Mouse (Mus musculus) myocyte (in vitro differentiated cells): ENCODE results near the gene Pou4f1. TPM values are rescaled to one million over a fixed set of nuclear protein-coding genes. Genes with fewer than 3 reads are reported as not detected.
A peak's percentile ranks its signal among the peaks of the same experiment; 100 is the strongest.

ENCODE experiments used
- H3K27me3 ChIP-seq: one replicate; pipeline ENCODE4 v1.6.1; 2011; ENCODE audit not compliant: control insufficient read depth, insufficient read depth, insufficient read length
- H3K36me3 ChIP-seq: one replicate; pipeline ENCODE4 v1.6.1; 2011; ENCODE audit not compliant: control insufficient read depth, insufficient read depth
- H3K4me2 ChIP-seq: one replicate; pipeline ENCODE4 v1.6.1; 2011; ENCODE audit warnings: low read depth, control low read depth
- H3K4me3 ChIP-seq: one replicate; pipeline ENCODE4 v1.5.1; 2011; ENCODE audit warnings: mild to moderate bottlenecking, control low read depth, moderate library complexity
- H3K79me2 ChIP-seq: one replicate; pipeline ENCODE4 v1.6.1; 2011; ENCODE audit not compliant: control insufficient read depth, insufficient read depth
- H3ac ChIP-seq: one replicate; pipeline ENCODE4 v1.6.1; 2011; ENCODE audit not compliant: control insufficient read depth, insufficient read length
- CEBPB ChIP-seq: IDR thresholded peaks from 2 replicates; pipeline ENCODE4 v1.6.1; 2011; ENCODE audit warnings: mild to moderate bottlenecking, moderate library complexity; ENCODE audit not compliant: poor library complexity, insufficient read depth, severe bottlenecking
- E2F4 ChIP-seq: IDR thresholded peaks from one replicate; pipeline ENCODE4 v1.6.1; 2011; ENCODE audit warnings: mild to moderate bottlenecking, control low read depth, moderate library complexity; ENCODE audit not compliant: insufficient read depth
- MAX ChIP-seq: IDR thresholded peaks from one replicate; pipeline ENCODE4 v1.6.1; 2011; ENCODE audit warnings: low read depth, mild to moderate bottlenecking, control low read depth
- MYOD1 ChIP-seq, 3 experiments: IDR thresholded peaks; one replicate each; pipeline ENCODE4 v1.6.1; 2011; ENCODE audit warnings: control low read depth in 2 of 3, low read depth in 2 of 3, mild to moderate bottlenecking in 2 of 3, moderate library complexity in 1 of 3; ENCODE audit not compliant: insufficient read length in 2 of 3, control insufficient read depth in 1 of 3
- MYOG ChIP-seq, 3 experiments: IDR thresholded peaks; one replicate each; pipeline ENCODE4 v1.6.1; 2011; ENCODE audit warnings: control low read depth in 2 of 3, low read depth in 2 of 3, mild to moderate bottlenecking in 2 of 3; ENCODE audit not compliant: insufficient read length in 2 of 3, control insufficient read depth in 1 of 3, insufficient read depth in 1 of 3
- POLR2A ChIP-seq: IDR thresholded peaks from one replicate; pipeline ENCODE4 v1.6.1; 2011; ENCODE audit warnings: low read depth, mild to moderate bottlenecking, control low read depth, moderate library complexity; ENCODE audit not compliant: insufficient read length
- POLR2AphosphoS2 ChIP-seq: IDR thresholded peaks from one replicate; pipeline ENCODE4 v1.6.1; 2011; ENCODE audit warnings: low read depth, control low read depth; ENCODE audit not compliant: insufficient read length
- REST ChIP-seq: IDR thresholded peaks from one replicate; pipeline ENCODE4 v1.6.1; 2011; ENCODE audit warnings: mild to moderate bottlenecking, control low read depth, moderate library complexity; ENCODE audit not compliant: insufficient read depth, insufficient read length
- SRF ChIP-seq: IDR thresholded peaks from one replicate; pipeline ENCODE4 v1.6.1; 2011; ENCODE audit warnings: low read depth; ENCODE audit not compliant: control insufficient read depth, insufficient read length
- TCF12 ChIP-seq: IDR thresholded peaks from one replicate; pipeline ENCODE4 v1.6.1; 2011; ENCODE audit warnings: mild to moderate bottlenecking, control low read depth; ENCODE audit not compliant: poor library complexity, insufficient read depth, severe bottlenecking
- TCF3 ChIP-seq: IDR thresholded peaks from one replicate; pipeline ENCODE4 v1.6.1; 2011; ENCODE audit warnings: low read depth, control low read depth; ENCODE audit not compliant: insufficient read length
- USF1 ChIP-seq: IDR thresholded peaks from one replicate; pipeline ENCODE4 v1.6.1; 2011; ENCODE audit warnings: low read depth, mild to moderate bottlenecking, control low read depth, moderate library complexity
- polyA plus RNA-seq: library from polyadenylated mRNA; unstranded; fragments of >200 nt; fragmentation: generic; extraction: Trizol; gene quantifications from one replicate; pipeline ENCODE4 v1.2.1, GENCODE M21; 2012; ENCODE audit warnings: missing spikeins

Gene Pou4f1
- polyA plus RNA-seq, 1 experiment: 0.83 TPM

DNA sequence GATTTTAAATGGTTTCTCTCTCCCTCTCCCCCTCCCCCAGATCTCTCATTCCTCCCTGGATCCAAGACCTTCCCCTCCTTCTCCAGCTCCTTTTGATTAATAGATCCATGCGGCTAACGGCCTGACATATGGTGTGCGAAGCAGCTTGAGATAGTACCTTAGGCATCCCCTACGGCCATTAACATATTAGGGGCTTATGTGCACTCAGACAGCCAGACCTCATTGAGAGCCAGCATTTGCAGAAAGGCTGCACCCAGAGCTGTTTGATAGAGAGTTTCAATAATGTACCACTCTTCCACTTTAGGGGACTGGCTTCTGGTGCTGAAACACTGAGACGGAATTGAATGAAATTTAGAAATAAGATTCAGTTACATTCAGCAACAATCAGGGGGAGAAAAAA is 10.8 kb downstream of the Pou4f1 start:
- Histone ChIP-seq H3ac (no peak overlapping the region), H3K4me3 (no peak overlapping the region), H3K36me3 (no peaks in the 10 kb centered on the region), H3K27me3 (peaks cover 24% of the 10 kb centered on the region), H3K79me2 (no peaks in the 10 kb centered on the region), H3K4me2 (no peak overlapping the region)
- TF ChIP-seq POLR2AphosphoS2 (no peak), MYOD1 (IDR thresholded peaks at IDR 0.05; ENCODE audit: control insufficient read depth in 1 of 3, insufficient read length in 2 of 3, low read depth in 2 of 3) (no peak), TCF12 (no peak), MAX (no peak), TCF3 (no peak), REST (no peak), SRF (no peak), MYOG (IDR thresholded peaks at IDR 0.05; ENCODE audit: control insufficient read depth in 1 of 3, insufficient read depth in 1 of 3, insufficient read length in 2 of 3, low read depth in 2 of 3) (no peak), E2F4 (no peak), USF1 (no peak), CEBPB (no peak), POLR2A (no peak)

DNA sequence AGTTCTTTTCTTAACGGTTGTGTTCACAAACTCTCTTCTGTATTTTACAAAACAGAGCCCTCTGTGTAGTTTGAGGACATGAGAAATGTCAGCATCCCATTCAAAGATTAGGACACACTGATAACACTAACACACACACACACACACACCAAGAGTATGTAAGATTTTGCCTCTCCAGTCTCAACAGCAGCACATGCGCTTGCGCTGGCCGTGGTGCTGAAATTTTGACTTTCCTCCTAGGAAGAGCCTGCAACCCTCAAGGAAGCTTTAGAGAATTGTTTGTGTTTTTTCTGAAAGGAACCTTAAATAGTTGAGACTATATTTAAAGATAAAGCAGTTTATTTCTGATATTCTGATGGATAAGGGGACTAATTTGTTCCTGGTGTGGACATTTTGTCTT is 14.0 kb downstream of the Pou4f1 start:
- H3K4me3 ChIP-seq: no peak overlapping the region
- no peak overlapping the region for H3K4me2 ChIP-seq
- peaks cover 8% of the 10 kb centered on the region for H3K27me3 ChIP-seq
- TF ChIP-seq MAX (peak; percentile 42), POLR2AphosphoS2 (no peak), USF1 (no peak), CEBPB (no peak), E2F4 (no peak), SRF (no peak), TCF12 (no peak), REST (peak; percentile 94), TCF3 (no peak), MYOG (IDR thresholded peaks at IDR 0.05; ENCODE audit: control insufficient read depth in 1 of 3, insufficient read depth in 1 of 3, insufficient read length in 2 of 3, low read depth in 2 of 3) (no peak), MYOD1 (IDR thresholded peaks at IDR 0.05; ENCODE audit: control insufficient read depth in 1 of 3, insufficient read length in 2 of 3, low read depth in 2 of 3) (no peak), POLR2A (no peak)
- no peaks in the 10 kb centered on the region for H3K36me3 ChIP-seq
- H3K79me2 ChIP-seq: no peaks in the 10 kb centered on the region
- no peak overlapping the region for H3ac ChIP-seq

DNA sequence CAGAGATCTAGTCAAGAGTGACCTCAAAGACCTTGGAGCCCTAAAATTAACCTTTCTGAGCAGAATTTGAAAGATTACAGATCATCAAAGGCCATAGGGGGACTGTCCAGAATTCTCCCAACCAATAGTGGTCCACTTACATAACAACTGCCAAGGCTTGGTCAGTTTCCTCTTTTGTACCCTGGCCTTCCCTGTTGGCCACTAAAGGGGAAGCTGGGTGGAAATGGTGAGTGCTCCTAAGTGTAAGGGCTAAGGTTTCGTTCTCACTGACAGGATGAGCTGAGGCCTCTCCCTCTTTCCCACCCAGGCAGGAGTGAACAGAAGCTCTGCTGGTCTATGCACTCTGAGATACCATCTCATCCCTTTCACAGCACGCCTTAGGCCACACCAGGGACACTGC is 33.5 kb downstream of the Pou4f1 start:
- Histone ChIP-seq H3ac (no peak overlapping the region), H3K36me3 (no peaks in the 10 kb centered on the region), H3K27me3 (no peaks in the 10 kb centered on the region), H3K4me2 (no peak overlapping the region), H3K79me2 (no peaks in the 10 kb centered on the region), H3K4me3 (no peak overlapping the region)
- TF ChIP-seq MAX (no peak), MYOD1 (IDR thresholded peaks at IDR 0.05; ENCODE audit: control insufficient read depth in 1 of 3, insufficient read length in 2 of 3, low read depth in 2 of 3) (no peak), USF1 (no peak), POLR2A (no peak), E2F4 (no peak)

DNA sequence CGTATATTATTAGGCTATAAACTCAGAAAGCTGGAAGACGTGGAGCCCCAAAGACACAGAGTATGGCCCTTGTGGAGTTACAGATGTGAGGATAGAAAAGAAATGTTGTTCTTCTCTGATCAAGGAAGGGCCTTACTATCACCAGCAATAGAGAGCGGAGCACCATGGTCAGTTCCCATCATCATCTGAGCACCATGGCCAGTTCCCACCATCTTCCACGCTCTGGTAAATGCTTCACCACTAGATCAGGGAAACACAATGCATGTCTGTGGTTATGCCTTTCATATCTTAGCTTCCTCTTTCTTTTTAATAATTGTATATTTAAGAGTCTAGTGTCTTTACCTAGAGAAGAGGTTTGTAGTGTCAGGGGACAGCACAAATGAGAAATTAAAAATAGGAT is 37.0 kb downstream of the Pou4f1 start:
- no peaks in the 10 kb centered on the region for H3K27me3 ChIP-seq
- H3K4me3 ChIP-seq: no peak overlapping the region
- no peak for TF ChIP-seq CEBPB
- TF ChIP-seq TCF12: no peak
- peak; percentile 83 for TF ChIP-seq REST
- no peaks in the 10 kb centered on the region for H3K79me2 ChIP-seq
- no peak overlapping the region for H3ac ChIP-seq
- no peak overlapping the region for H3K4me2 ChIP-seq
- H3K36me3 ChIP-seq: no peaks in the 10 kb centered on the region

DNA sequence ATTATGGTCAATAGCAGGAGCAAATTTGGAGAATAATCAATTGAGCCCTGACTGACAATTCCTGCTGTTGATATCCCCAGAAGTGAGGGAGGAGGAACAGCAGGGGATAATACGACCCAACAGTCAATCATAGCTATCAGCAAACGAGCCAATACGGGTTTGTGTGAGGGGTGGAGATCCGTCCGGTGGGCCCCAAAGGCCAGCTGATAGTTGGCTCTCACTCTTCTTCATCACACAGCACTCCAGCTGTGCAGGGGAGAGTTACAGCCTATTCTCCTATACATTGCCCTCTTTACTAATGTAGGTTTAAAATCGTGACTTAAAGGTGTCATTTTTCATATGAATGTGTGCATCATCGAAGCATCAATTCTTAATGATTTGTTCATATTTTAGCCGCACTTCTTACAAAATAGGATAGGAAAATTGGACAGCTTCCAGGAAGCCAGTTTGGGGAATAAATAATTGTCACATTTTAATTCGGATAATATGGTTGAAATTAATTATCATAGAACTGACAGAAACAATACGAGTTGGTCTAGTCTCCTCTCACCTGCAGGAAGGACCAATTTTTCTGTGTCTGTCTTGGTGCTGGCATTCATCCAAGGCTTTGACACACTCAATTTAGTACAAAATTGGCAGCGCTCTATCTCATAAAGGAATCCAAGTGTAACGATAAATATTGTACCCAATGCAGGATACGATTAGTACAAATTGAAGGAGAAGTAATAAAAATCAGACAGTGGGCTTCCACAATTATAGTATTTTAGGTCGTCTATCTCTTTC is 43.9 kb downstream of the Pou4f1 start:
- no peaks in the 10 kb centered on the region for H3K27me3 ChIP-seq
- no peak overlapping the region for H3K4me2 ChIP-seq
- no peaks in the 10 kb centered on the region for H3K79me2 ChIP-seq
- TF ChIP-seq SRF (no peak), POLR2AphosphoS2 (no peak), MYOG (IDR thresholded peaks at IDR 0.05; ENCODE audit: control insufficient read depth in 1 of 3, insufficient read depth in 1 of 3, insufficient read length in 2 of 3, low read depth in 2 of 3) (no peak), POLR2A (no peak), REST (no peak), TCF12 (no peak), CEBPB (no peak), USF1 (no peak), TCF3 (no peak)
- H3ac ChIP-seq: no peak overlapping the region
- H3K36me3 ChIP-seq: no peaks in the 10 kb centered on the region
- H3K4me3 ChIP-seq: no peak overlapping the region

Other genes with a start within 250 kb of the Pou4f1 start
- 1.7 TPM for gene Rnf219, start 54.6 kb upstream of the Pou4f1 start, polyA plus RNA-seq